Mouse (Mus musculus) NIH3T3 (cell line): Measurements from ENCODE around the gene Htra1.

Experiments used
- DNase-seq: peaks from one replicate; pipeline ENCODE4 v3.0.0-alpha.2; 2012; ENCODE audit warnings: low read depth

Htra1 gene

GRCm38 (mm10) chr7:130966451-130966850 lies 30.5 kb downstream of the Htra1 start:
- DNase-seq = peak; percentile 53

GRCm38 (mm10) chr7:130966876-130967275 lies 31.0 kb downstream of the Htra1 start:
- peak; percentile 44 for DNase-seq

GRCm38 (mm10) chr7:130967901-130968300 lies 32.0 kb downstream of the Htra1 start:
- DNase-seq = no peak

GRCm38 (mm10) chr7:130968537-130968936 lies 32.6 kb downstream of the Htra1 start:
- DNase-seq = peak; percentile 85

- peak; percentile 81 for DNase-seq
Measured at GRCm38 (mm10) chr7:130969076-130969475, 33.2 kb downstream of the Htra1 start.

- peak; percentile 50 for DNase-seq
Measured at GRCm38 (mm10) chr7:130969507-130969906, 33.6 kb downstream of the Htra1 start.

GRCm38 (mm10) chr7:130972767-130973166 lies 36.9 kb downstream of the Htra1 start:
- peak; percentile 77 for DNase-seq

- DNase-seq = no peak
Measured at GRCm38 (mm10) chr7:130976305-130976935, 40.5 kb downstream of the Htra1 start.

GRCm38 (mm10) chr7:130977794-130978521 lies 42.0 kb downstream of the Htra1 start:
- peak; percentile 91 for DNase-seq

- peak; percentile 30 for DNase-seq
Measured at GRCm38 (mm10) chr7:130978545-130978944, 42.6 kb downstream of the Htra1 start.

- peak; percentile 68 for DNase-seq
Measured at GRCm38 (mm10) chr7:130980130-130980529, 44.2 kb downstream of the Htra1 start.

- DNase-seq = peak; percentile 85
Measured at GRCm38 (mm10) chr7:130982371-130982770, 46.5 kb downstream of the Htra1 start.

- peak; percentile 38 for DNase-seq
Measured at GRCm38 (mm10) chr7:130982881-130983280, 47.0 kb downstream of the Htra1 start.

- DNase-seq = no peak
Measured at GRCm38 (mm10) chr7:130984294-130984693, 48.4 kb downstream of the Htra1 start.

- no peak for DNase-seq
Measured at GRCm38 (mm10) chr7:130985193-130985592, 49.3 kb downstream of the Htra1 start.

- peak; percentile 30 for DNase-seq
Measured at GRCm38 (mm10) chr7:130985716-130986115, 49.8 kb downstream of the Htra1 start.

GRCm38 (mm10) chr7:130988146-130988545 lies 52.2 kb downstream of the Htra1 start:
- no peak for DNase-seq

- peak; percentile 50 for DNase-seq
Measured at GRCm38 (mm10) chr7:130989371-130989770, 53.5 kb downstream of the Htra1 start.

- no peak for DNase-seq
Measured at GRCm38 (mm10) chr7:130991174-130991789, 55.4 kb downstream of the Htra1 start.

GRCm38 (mm10) chr7:130993907-130994306 lies 58.0 kb downstream of the Htra1 start:
- DNase-seq = peak; percentile 59

GRCm38 (mm10) chr7:131001976-131002726 lies 66.2 kb downstream of the Htra1 start:
- DNase-seq = no peak

- DNase-seq = no peak
Measured at GRCm38 (mm10) chr7:131004071-131004470, 68.2 kb downstream of the Htra1 start.
